Mouse (Mus musculus) brain, embryonic 14.5 days (tissue): ENCODE results near the gene Hnrnpa0. TPM values are rescaled to one million over a fixed set of nuclear protein-coding genes. Genes with fewer than 3 reads are reported as not detected.

Experiments
- DNase-seq: peaks from one replicate; pipeline ENCODE4 v3.0.0-alpha.2; 2011; ENCODE audit warnings: low read depth
- CTCF ChIP-seq: fragments of 200-500 bp; IDR thresholded peaks from 2 replicates; pipeline ENCODE4 v1.5.1; 2012; ENCODE audit warnings: inconsistent platforms, mild to moderate bottlenecking, moderate library complexity, borderline replicate concordance; ENCODE audit not compliant: insufficient read depth, insufficient read length; ENCODE audit errors: extremely low read depth
- POLR2A ChIP-seq: fragments of 200-500 bp; IDR thresholded peaks from 2 replicates; pipeline ENCODE4 v1.6.1; 2012; ENCODE audit warnings: mild to moderate bottlenecking, inconsistent platforms, borderline replicate concordance; ENCODE audit not compliant: poor library complexity, insufficient read depth, insufficient read length, severe bottlenecking; ENCODE audit errors: extremely low read depth
- polyA plus RNA-seq: library from polyadenylated mRNA; depleted of rRNA; stranded (reverse); fragments of >200 nt; gene quantifications from 2 replicates; pipeline ENCODE4 v1.2.3, GENCODE M21; 2012; rRNA removed

Gene Hnrnpa0
- polyA plus RNA-seq, 1 experiment, result 391 TPM

DNA sequence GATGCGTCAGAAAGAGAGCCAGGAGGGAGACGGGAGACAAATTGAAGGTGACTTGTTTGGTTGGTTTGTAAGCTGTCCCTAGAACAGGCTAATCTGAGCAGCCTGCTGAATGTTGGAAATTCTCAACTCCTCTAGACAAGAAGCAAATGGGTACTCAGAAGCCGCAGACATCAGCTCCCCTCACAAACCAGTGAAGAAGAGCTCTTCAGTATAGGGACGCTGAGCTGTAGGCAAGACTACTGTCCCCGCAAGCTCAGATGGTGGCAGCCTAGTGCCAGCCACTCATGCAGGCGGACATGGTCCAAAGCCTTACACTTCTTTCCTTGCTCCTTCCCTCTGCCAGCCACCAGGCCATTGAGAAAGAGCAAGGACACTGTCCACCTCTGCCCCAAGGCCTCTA lies 17.1 kb downstream of the Hnrnpa0 start:
- DNase-seq, result no peak
- TF ChIP-seq CTCF, result no peak

DNA sequence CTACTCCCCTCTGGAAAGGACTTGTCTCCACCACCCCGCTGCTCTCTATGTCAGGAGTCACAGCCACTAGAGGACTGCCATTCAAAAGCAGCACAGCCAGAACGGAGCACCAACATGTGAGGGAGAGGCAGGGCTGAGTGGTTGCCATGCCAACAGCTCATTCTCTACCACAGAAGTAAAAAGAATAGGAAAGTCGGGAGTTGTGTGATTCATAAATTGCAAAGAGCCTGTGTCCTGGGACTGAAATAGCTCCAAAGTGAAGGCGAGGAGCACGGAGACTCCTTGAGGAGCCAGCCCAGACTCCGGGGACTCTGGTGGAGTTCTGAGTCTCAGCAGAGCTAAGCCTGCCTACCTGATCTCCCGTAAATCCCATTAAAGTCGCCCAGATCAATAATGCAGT lies 37.7 kb downstream of the Hnrnpa0 start:
- no peak for TF ChIP-seq CTCF
- TF ChIP-seq POLR2A, result no peak
- DNase-seq, result peak; percentile 92

DNA sequence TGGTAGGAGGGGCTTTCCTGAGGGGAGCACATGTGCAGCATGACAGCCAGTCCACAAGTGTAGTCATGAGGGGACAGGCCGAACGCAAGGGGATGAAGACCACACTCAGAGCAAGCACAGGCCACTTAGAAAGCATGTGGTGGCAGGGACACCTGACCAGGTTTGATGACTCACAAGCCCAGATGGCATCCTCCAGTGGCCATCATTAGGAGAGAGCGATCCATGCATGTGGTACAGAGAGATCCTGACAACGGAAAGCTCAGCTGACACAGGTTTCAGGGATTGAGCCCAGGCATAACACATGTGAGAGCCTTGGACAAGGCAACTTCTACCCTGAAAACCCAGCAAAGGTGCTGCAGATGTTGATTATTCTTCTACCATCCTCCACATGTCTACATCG lies 44.0 kb downstream of the Hnrnpa0 start:
- no peak for TF ChIP-seq CTCF
- TF ChIP-seq POLR2A, result no peak
- no peak for DNase-seq

- no peak for TF ChIP-seq POLR2A
- no peak for TF ChIP-seq CTCF
- no peak for DNase-seq
Observed at GRCm38 (mm10) chr13:58083521-58083920, 44.8 kb downstream of the Hnrnpa0 start.

DNA sequence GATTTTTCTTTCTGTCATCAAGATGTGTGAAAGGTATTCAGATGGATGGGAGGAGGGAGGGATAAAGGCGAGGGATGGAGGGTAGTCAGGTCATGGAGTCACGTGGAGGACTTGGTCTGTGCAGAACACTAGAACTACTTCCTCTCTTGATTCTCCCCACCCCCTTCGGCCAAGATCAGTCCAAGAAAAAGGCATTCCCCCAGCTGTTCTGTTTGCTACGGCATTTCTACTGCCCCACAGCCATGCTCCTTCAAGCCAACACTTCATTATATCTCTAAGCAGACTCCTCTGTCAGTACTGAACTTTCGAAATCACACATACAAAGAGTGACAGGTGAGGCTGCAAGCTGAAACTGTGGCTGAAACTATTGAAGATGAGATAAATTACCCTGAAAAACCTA lies 45.3 kb downstream of the Hnrnpa0 start:
- TF ChIP-seq POLR2A (no peak), CTCF (no peak)
- no peak for DNase-seq

DNA sequence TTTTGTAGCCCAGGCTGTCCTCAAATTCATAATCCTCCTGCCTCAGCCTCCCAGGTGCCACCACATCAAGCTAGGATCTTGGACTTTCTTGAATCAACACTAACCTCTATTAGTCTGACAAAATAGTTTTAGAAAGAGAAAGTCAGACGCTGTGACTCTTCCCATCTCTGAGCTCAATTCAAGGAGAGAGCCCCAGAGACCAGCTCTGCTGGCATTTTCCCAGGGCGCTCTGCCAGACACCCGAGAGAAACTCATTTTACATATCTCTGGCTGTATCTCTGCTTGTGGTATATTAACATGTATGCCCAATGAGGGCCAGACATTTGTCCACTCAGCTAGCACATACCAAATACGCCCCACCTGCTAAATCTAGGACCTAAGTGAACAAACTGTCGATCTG lies 50.0 kb downstream of the Hnrnpa0 start:
- no peak for DNase-seq
- TF ChIP-seq CTCF (no peak), POLR2A (no peak)

Other genes with a start within 250 kb of the Hnrnpa0 start
- gene Spock1, start 220.2 kb downstream of the Hnrnpa0 start, polyA plus RNA-seq, result 42.7 and 80.3 TPM in 2 replicates
- gene Klhl3, start 15.0 kb downstream of the Hnrnpa0 start, polyA plus RNA-seq, result 7.7 and 10.9 TPM in 2 replicates
- gene Idnk, start 29.1 kb upstream of the Hnrnpa0 start, polyA plus RNA-seq, result 29.3 and 31.0 TPM in 2 replicates
- gene Ubqln1, start 87.1 kb upstream of the Hnrnpa0 start, polyA plus RNA-seq, result 127 and 128 TPM in 2 replicates
- gene Gkap1, start 147.1 kb upstream of the Hnrnpa0 start, polyA plus RNA-seq, result 25.0 and 29.5 TPM in 2 replicates
- 1.3 and 2.5 TPM in 2 replicates for gene Kif27, start 230.6 kb upstream of the Hnrnpa0 start, polyA plus RNA-seq